Mouse (Mus musculus) urinary bladder, adult 2 months (tissue): ENCODE results near the gene Cnga4. TPM values are rescaled to one million over a fixed set of nuclear protein-coding genes. Genes with fewer than 3 reads are reported as not detected.
A peak's percentile ranks its signal among the peaks of the same experiment; 100 is the strongest.
"Not testable (repeated sequence)": the region's sequence is repeated elsewhere in the genome, so short reads cannot be mapped to it uniquely, and the experiment has no call there.

Experiments
- DNase-seq: peaks from one replicate; pipeline ENCODE4 v3.0.0; 2022; ENCODE audit warnings: low spot score
- polyA plus RNA-seq: library from polyadenylated mRNA; depleted of rRNA; stranded (reverse); fragments of >200 nt; gene quantifications from 2 replicates; pipeline ENCODE4 v1.2.3, GENCODE M21; 2012; rRNA removed

The Cnga4 gene
- 0.04 and 0.10 TPM in 2 replicates for polyA plus RNA-seq

GRCm38 (mm10) chr7:105404268-105404667 lies at the start of gene Cnga4:
Cnga4 (plus strand) TSS chr7:105404568.
- DNase-seq, result no peak

DNA sequence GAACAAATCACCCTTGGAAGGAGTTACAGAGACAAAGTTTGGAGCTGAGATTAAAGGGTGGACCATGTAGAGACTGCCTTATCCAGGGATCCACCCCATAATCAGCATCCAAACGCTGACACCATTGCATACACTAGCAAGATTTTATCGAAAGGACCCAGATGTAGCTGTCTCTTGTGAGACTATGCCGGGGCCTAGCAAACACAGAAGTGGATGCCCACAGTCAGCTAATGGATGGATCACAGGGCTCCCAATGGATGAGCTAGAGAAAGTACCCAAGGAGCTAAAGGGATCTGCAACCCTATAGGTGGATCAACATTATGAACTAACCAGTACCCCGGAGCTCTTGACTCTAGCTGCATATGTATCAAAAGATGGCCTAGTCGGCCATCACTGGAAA lies 48.3 kb upstream of the Cnga4 start:
- DNase-seq, result not testable (repeated sequence)

GRCm38 (mm10) chr7:105356487-105356886 lies 47.9 kb upstream of the Cnga4 start:
- not testable (repeated sequence) for DNase-seq

GRCm38 (mm10) chr7:105361713-105362112 lies 42.7 kb upstream of the Cnga4 start:
- DNase-seq, result no peak

GRCm38 (mm10) chr7:105367268-105367667 lies 37.1 kb upstream of the Cnga4 start:
- no peak for DNase-seq

- DNase-seq, result no peak
Measured at GRCm38 (mm10) chr7:105367930-105368329, 36.4 kb upstream of the Cnga4 start, which contains the start of gene Olfr692. Olfr692 (plus strand) TSS chr7:105368230.

DNA sequence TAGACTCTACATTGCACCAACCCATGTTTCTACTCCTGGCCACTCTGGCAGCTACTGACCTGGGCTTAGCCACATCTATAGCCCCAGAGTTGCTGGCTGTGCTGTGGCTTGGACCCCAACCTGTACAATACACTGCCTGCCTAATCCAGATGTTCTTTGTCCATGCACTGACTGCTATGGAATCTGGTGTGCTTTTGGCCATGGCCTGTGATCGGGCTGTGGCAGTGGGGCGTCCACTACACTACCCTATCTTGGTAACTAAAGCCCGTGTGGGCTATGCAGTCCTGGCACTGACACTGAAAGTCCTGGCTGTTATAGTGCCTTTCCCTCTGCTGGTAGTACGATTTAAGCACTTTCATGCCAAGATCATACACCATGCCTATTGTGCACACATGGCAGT lies 35.8 kb upstream of the Cnga4 start:
- no peak for DNase-seq

DNA sequence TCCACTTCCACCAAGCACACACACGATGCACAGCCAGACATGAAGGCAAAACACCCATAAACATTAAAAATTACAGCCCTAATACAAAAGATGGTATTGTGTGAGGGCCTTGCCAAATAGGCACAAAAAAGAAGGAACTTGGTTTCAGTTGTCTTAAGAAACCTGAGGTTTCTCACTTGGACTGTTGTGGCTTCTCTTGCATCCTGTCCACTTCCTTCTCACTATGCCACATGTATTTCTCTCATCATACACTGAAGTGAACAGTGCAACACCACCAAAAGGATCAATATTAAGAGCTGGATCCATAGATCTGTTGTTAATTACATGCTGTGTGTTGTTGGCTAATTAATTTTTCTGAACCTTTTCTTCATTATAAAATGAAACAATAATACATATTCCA lies 31.5 kb upstream of the Cnga4 start:
- DNase-seq, result no peak

DNA sequence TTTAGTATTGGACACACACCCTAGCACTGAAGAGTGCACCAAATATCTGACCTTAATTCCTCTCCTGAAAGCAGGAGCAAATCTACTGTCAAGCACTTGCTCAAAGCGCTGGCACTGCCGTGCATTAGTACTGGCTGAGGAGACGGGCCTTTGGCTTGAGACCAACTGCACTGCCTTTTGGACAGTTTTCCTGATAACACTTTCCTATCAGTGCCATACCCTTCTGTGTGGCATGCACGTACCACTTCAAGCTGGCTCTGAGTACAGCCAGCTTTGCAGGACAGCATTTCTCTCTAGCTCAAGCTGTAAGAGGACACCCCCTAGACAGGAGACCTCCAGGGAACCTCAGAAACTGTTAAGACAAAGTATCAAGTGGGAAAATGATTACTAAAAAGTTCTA lies 30.9 kb upstream of the Cnga4 start:
- DNase-seq, result no peak

- DNase-seq, result no peak
Measured at GRCm38 (mm10) chr7:105373976-105374375, 30.4 kb upstream of the Cnga4 start.

DNA sequence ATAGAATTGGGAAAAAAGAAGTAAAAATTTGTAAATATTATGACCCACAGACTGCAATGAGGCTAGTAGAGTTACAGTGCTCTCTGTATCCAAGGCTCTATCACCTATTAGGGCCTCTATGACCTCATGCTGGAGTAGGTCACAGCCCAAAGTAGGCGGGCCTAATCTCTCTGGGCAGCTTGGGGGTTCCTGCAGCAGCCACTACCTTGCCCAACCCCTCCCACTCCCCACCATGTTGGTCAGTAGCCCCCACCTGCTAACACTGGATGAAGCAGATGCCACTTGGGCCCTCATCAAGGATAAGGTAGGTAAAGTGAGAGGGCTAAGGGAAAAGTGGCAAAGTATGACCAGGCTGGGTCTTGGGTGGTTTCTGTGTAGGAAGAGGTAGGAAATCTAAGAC lies 29.5 kb upstream of the Cnga4 start, which contains the start of gene Gm5901:
Gene Gm5901 (plus strand): TSS at position 173 of the 400 bp plus-strand sequence.
- no peak for DNase-seq

GRCm38 (mm10) chr7:105380329-105380728 lies 24.0 kb upstream of the Cnga4 start:
- no peak for DNase-seq

DNA sequence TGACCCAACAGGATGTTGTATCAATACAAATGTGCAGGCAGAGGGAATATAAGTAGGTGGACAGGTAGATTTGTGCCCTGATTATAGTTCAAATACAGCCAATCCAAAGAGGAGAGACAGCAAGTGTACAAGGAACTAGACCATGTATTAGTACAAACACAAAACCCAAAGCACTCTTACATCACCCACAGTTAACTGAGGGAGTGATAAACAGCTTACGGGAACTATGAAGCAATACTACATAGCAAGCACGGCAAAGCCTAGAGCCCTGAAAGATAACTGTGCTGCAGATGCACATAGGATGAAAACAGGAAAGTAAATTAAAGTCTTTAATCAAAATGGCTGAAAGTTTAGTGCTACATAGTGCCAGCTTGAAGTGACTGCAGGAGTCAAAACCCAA lies 16.7 kb upstream of the Cnga4 start:
- no peak for DNase-seq

DNA sequence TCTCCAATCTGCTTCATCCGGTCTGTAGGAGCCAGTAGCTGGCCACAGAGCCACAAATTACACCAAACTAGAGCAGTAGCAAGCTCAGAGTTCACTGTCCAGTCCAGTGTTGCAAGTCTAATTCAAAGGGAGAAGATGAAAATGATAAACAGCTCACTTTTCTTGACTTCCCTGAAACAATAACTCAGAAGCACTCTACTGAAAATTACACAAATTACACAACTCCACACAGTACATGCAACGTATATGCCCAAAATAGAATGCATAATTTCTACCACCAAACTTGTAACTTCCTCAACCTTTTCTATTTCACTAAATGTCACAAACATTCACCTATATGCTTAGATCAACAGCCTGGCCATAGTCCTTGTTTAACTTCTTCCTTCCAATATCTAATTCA lies 14.1 kb upstream of the Cnga4 start:
- DNase-seq, result no peak

DNA sequence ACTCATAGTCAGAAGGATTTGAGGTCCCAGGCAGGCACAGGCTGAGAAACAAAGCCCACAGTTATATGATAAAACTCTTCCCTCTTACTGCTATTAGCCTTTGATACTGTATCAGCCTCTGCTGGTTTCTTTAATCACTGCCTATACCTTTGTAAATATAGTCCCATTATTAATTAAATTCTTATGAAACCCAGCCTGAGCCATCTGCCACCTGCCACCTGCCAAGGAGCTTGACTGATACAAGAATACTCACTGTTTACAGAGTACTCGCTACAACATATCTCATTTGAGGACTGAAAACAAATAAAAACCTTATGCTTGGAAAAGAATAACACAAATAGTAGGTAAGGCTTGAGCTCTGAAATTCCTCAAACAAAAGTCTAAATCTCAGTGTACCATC lies 9.8 kb upstream of the Cnga4 start:
- no peak for DNase-seq

GRCm38 (mm10) chr7:105395131-105395820 lies 9.1 kb upstream of the Cnga4 start:
- no peak for DNase-seq

GRCm38 (mm10) chr7:105396126-105396525 lies 8.2 kb upstream of the Cnga4 start:
- DNase-seq, result no peak

DNA sequence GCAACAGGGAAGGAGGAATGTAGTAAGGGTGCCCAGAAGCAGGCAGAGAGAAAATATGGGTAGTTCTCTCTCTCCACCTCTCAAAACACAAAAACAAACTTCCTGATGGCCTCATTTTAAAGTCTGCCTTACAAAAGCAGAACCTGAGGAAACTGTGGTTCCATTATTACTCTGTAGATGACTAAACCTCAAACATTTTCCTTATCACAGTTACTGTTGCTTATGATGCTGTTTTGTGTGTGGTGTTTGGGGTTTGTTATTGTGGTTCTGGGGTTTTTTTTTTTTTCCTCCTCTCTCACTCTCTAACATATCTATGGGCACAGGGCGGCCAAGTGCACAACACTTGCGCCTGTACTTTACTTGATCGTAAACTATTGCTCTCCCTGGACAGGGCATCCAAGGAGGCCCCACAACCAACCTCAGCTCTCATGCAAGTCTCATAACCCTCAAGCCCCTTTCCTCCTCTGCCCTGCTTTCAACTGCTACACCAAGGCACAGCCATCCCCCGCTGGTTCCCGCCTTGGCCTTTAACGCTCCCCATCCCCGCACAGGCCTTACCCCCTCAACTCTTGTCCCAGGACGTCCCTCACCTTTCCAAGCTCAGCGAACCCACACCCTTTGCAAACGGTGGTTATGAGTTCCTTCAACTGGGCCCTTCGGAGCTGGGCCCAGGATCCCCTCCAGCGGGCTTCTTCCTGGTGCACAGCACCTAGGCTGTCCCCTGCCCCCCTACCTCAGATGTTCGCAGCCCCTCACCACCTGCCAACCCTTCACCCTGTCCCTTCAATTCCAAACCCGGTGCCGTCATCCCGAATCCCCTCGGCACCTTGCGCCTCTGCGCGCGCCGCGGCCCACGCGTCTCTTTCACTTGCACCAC lies 5.1 kb upstream of the Cnga4 start:
- no peak for DNase-seq

GRCm38 (mm10) chr7:105399935-105400624 lies 4.3 kb upstream of the Cnga4 start, which contains the start of gene Fam160a2:
Fam160a2 (minus strand) TSS chr7:105400054.
- peak; percentile 93 for DNase-seq

- DNase-seq, result no peak
Measured at GRCm38 (mm10) chr7:105406322-105406721, 2.0 kb downstream of the Cnga4 start.

DNA sequence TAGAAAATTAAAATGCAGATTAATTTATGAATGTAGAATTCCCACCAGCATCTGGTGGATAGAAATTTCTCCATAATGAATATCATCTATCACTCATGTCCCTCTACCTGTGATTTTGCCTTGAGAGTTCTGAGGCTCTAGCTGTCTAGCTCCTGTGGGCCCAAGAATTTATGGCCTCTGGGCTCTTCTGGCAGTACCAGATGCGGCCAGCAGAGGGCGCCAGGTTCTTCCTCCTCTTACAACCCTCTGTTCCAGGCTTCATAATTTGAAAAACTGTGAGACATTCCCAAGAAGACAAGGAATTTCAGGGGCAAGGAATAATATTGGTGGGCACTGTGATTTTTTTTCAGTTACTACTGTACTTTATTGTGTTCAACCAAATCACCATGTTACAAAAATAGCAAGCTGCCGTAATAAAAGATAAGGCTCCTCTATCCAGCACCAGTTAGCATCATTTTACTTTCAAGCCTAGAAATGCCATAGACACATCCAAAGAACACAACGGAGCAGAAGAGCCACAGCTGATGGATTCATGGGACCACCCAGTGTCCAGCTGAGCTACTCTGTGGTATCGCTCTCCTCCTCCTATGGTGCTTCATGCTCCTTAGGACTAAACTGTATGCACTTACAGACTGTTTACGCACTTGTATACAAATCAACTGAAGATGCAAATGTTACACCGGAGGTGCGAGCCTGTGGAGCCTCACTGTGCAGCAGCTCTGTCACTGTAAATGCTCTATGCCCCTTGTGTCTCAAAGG lies 7.7 kb downstream of the Cnga4 start:
- peak; percentile 70 for DNase-seq
